Mouse (Mus musculus) embryo, embryonic 10 days (tissue): ENCODE data around the gene Slc41a3.
"Not testable (repeated sequence)": the region's sequence is repeated elsewhere in the genome, so short reads cannot be mapped to it uniquely, and the experiment has no call there.

ENCODE experiments used
- DNase-seq: peaks from one replicate; pipeline ENCODE4 v3.0.0-alpha.2; 2015; ENCODE audit warnings: low spot score

Slc41a3 gene

GRCm38 (mm10) chr6:90624733-90625132, 20.2 kb downstream of the Slc41a3 start:
- DNase-seq: no peak

- DNase-seq: no peak
Observed at GRCm38 (mm10) chr6:90625207-90625994, 20.9 kb downstream of the Slc41a3 start.

GRCm38 (mm10) chr6:90627556-90627955, 23.0 kb downstream of the Slc41a3 start:
- DNase-seq: no peak

GRCm38 (mm10) chr6:90629506-90629905, 25.0 kb downstream of the Slc41a3 start:
- no peak for DNase-seq

GRCm38 (mm10) chr6:90630427-90630826, 25.9 kb downstream of the Slc41a3 start:
- no peak for DNase-seq

- not testable (repeated sequence) for DNase-seq
Observed at GRCm38 (mm10) chr6:90632526-90632925, 28.0 kb downstream of the Slc41a3 start.

GRCm38 (mm10) chr6:90635081-90635480, 30.6 kb downstream of the Slc41a3 start:
- no peak for DNase-seq

GRCm38 (mm10) chr6:90635611-90636010, 31.1 kb downstream of the Slc41a3 start:
- DNase-seq: no peak

GRCm38 (mm10) chr6:90643057-90643456, 38.5 kb downstream of the Slc41a3 start:
- no peak for DNase-seq

GRCm38 (mm10) chr6:90644965-90645364, 40.4 kb downstream of the Slc41a3 start:
- no peak for DNase-seq

GRCm38 (mm10) chr6:90648391-90648790, 43.9 kb downstream of the Slc41a3 start:
- no peak for DNase-seq

- no peak for DNase-seq
Observed at GRCm38 (mm10) chr6:90649279-90649678, 44.8 kb downstream of the Slc41a3 start.

GRCm38 (mm10) chr6:90650634-90651033, 46.1 kb downstream of the Slc41a3 start:
- no peak for DNase-seq

- peak; percentile 61 for DNase-seq
Observed at GRCm38 (mm10) chr6:90653736-90654135, 49.2 kb downstream of the Slc41a3 start.

GRCm38 (mm10) chr6:90656344-90656850, 51.9 kb downstream of the Slc41a3 start:
- not testable (repeated sequence) for DNase-seq

- DNase-seq: no peak
Observed at GRCm38 (mm10) chr6:90659913-90660312, 55.4 kb downstream of the Slc41a3 start.

GRCm38 (mm10) chr6:90660398-90661028, 56.0 kb downstream of the Slc41a3 start:
- DNase-seq: no peak

- DNase-seq: no peak
Observed at GRCm38 (mm10) chr6:90661029-90661399, 56.5 kb downstream of the Slc41a3 start.

- no peak for DNase-seq
Observed at GRCm38 (mm10) chr6:90662148-90662547, 57.6 kb downstream of the Slc41a3 start.

- no peak for DNase-seq
Observed at GRCm38 (mm10) chr6:90663736-90664135, 59.2 kb downstream of the Slc41a3 start.

- DNase-seq: no peak
Observed at GRCm38 (mm10) chr6:90668693-90669092, 64.2 kb downstream of the Slc41a3 start.

- DNase-seq: no peak
Observed at GRCm38 (mm10) chr6:90678759-90679158, 74.2 kb downstream of the Slc41a3 start.

- DNase-seq: no peak
Observed at GRCm38 (mm10) chr6:90680401-90680800, 75.9 kb downstream of the Slc41a3 start.
